Mouse (Mus musculus) small intestine, adult 2 months (tissue): ENCODE data around the gene Tdrd12.

ENCODE experiments used
- CTCF ChIP-seq: fragments of 200-500 bp; IDR thresholded peaks from 2 replicates; pipeline ENCODE4 v1.5.1; 2012; ENCODE audit warnings: low read depth, mild to moderate bottlenecking, control low read depth, inconsistent platforms, low read length, moderate library complexity, mixed read lengths; ENCODE audit not compliant: insufficient replicate concordance, insufficient read length; ENCODE audit errors: extremely low read depth
- POLR2A ChIP-seq: fragments of 200-500 bp; IDR thresholded peaks from 2 replicates; pipeline ENCODE4 v1.6.1; 2012; ENCODE audit warnings: low read depth, mild to moderate bottlenecking, control low read depth, inconsistent platforms, low read length, moderate library complexity

- TF ChIP-seq POLR2A (no peak), CTCF (no peak)
These were observed 16.4 kb upstream of the Tdrd12 start for GRCm38 (mm10) chr7:35553751-35554604.
